Mouse (Mus musculus): ENCODE results near the gene Srrm3. TPM values are rescaled to one million over a fixed set of nuclear protein-coding genes. Genes with fewer than 3 reads are reported as not detected.

Gene Srrm3
- 88.0 and 90.6 TPM in 2 replicates for polyA plus RNA-seq (2015; fragmentation: Nextera tagmentation; extraction: Ambion mirVana)

DNA sequence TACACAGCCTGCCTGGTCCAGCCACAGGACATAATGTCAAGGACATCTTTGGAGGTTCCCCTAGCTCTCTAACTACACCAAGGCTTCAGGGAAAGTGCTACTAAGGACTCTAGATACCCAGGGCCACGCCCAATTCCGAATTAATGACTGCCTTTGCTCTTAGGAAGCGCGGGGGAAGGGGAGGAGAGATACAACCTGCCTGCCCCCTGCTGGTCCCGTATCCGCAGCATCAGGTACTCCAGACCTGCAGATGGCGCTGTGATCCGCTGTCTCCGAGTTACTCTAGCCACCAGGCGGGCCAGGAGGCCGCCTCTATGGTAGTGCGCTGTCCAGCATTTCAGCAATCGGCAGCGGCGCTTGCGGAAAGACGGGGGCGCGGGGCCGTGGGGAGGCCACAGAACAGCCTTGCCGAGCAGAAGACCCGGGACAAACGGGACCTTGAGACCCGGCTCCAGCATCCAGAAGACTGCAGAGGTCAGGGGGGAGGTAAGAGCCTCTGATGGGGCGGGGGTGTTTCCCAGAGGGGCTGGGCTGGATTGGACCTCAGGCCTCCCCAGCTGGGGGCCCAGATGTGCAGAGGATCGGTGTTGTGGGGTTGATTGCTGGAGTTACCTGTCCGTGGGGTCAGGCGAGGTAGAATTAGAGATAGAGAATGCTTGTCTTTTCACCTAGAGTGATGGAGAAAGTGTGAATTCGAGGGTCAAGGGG is at the start of gene Srrm3:
Gene Srrm3 (plus strand): TSS at position 336 of the 708 bp plus-strand sequence.
- Histone ChIP-seq H3K4me3 (peak within 1 kb of the TSS; percentile 71), H3K36me3 (peaks cover 7% of the 10 kb centered on the region), H3K4me1 (replicated peaks) (peaks cover 52% of the 10 kb centered on the region), H3K27me3 (no peaks in the 10 kb centered on the region), H3K9me3 (no peaks in the 10 kb centered on the region), H3K27ac (peak within 1 kb of the TSS; percentile 84), H3K4me2 (peak within 1 kb of the TSS; percentile 93), H3K9ac (peak within 1 kb of the TSS; percentile 97)
- peak; percentile 49 for ATAC-seq (ENCODE audit: low FRiP score)
- 3% methylated on average over 29 of the region's 29 CpGs for WGBS

DNA sequence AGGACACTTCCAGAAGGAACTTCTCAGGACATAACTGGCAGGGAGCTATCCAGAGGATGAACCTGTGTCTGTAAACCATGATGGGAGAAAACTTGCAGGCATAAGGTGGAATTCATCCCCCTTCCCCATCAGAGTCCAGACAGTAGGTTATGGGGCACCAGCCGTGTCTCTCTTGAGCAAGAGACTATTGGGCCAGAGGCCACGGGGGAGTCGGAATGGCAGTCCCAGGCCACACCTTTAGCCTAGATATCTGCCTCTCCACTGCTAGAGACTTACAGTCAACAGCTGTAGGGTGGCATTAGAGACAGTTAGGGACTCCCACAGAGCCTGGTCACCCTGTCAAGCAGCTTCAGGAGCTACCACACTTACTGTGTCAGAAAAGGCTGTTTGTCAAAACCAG is 44.8 kb upstream of the Srrm3 start:
- no peak for ATAC-seq (ENCODE audit: low FRiP score)
- Histone ChIP-seq H3K4me2 (no peak overlapping the region), H3K4me3 (no peak overlapping the region), H3K9me3 (no peaks in the 10 kb centered on the region), H3K9ac (no peak overlapping the region), H3K4me1 (replicated peaks) (no peaks in the 10 kb centered on the region), H3K27me3 (no peaks in the 10 kb centered on the region), H3K27ac (no peak overlapping the region), H3K36me3 (no peaks in the 10 kb centered on the region)
- WGBS, result 78% methylated on average over 3 of the region's 3 CpGs

DNA sequence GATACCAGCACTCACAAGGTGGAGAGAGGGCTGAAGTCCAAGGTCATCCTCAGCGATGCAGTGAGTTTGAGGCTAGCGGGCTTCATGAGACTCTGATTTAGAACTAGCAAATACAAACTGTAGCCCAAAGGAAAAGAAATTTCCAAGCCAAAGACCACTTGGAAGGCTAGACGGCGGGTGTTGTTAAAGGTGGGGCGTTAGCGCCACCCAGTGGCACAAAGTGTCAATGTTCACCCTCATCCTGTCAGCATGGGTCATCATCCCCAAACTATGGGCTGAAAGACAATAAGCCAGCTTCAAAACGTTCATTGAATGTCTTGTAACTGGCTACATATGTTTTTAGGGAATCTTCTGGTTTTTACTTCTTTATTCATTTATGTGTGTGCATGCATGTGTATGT is 43.2 kb upstream of the Srrm3 start:
- Histone ChIP-seq H3K9me3 (no peaks in the 10 kb centered on the region), H3K4me3 (no peak overlapping the region), H3K4me2 (no peak overlapping the region), H3K27ac (no peak overlapping the region), H3K4me1 (replicated peaks) (no peaks in the 10 kb centered on the region), H3K36me3 (no peaks in the 10 kb centered on the region), H3K27me3 (no peaks in the 10 kb centered on the region), H3K9ac (no peak overlapping the region)
- 2% methylated on average over 7 of the region's 7 CpGs for WGBS
- no peak for ATAC-seq (ENCODE audit: low FRiP score)

DNA sequence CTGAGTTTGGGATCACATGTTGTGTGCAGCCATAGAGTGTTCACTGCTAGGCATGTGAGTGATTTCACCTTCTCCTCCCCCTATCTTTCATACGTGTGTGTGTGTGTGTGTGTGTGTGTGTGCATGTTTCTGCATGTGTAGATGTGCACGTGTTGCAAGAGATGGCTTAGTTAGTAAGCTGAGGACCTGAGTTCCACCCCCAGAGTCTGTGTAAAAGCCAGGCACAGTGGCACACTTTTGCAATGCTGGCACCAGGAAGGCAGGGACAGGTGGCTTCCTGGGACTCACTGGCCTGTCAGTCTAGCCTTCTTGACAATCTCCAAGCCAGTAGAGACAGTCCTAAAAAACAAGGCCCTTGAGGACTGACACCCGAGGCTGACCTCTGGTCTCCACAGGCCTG is 41.7 kb upstream of the Srrm3 start:
- no peaks in the 10 kb centered on the region for H3K36me3 ChIP-seq
- 65% methylated on average over 3 of the region's 3 CpGs for WGBS
- no peak for ATAC-seq (ENCODE audit: low FRiP score)
- no peaks in the 10 kb centered on the region for H3K27me3 ChIP-seq
- H3K27ac ChIP-seq, result no peak overlapping the region
- no peak overlapping the region for H3K9ac ChIP-seq
- H3K4me3 ChIP-seq, result no peak overlapping the region
- no peaks in the 10 kb centered on the region for H3K4me1 ChIP-seq (replicated peaks)
- H3K9me3 ChIP-seq, result no peaks in the 10 kb centered on the region
- H3K4me2 ChIP-seq, result no peak overlapping the region

DNA sequence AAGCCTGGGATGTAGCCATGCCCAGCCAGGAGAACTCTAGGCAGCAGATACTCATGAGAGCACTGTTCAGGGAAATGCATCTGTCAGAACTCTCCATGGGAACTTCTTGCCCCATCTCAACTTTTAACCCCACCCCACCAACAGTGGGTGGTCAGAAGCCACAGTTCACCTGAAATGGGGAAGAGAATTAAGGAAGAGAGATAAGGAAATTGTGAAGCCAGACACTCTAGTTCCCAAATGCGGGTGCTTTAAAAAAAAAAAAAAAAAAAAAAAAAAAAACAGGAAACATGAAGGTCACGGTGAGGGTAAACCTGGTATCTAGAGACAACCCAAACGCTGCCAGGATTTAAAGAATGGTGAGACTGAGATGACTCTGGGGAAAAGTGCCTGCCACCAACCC is 34.2 kb upstream of the Srrm3 start:
- H3K36me3 ChIP-seq, result no peaks in the 10 kb centered on the region
- WGBS, result 65% methylated on average over 3 of the region's 3 CpGs
- no peak overlapping the region for H3K4me3 ChIP-seq
- H3K4me1 ChIP-seq (replicated peaks), result peaks cover 7% of the 10 kb centered on the region
- no peak overlapping the region for H3K4me2 ChIP-seq
- no peaks in the 10 kb centered on the region for H3K27me3 ChIP-seq
- H3K9ac ChIP-seq, result no peak overlapping the region
- H3K9me3 ChIP-seq, result no peaks in the 10 kb centered on the region
- no peak for ATAC-seq (ENCODE audit: low FRiP score)
- H3K27ac ChIP-seq, result no peak overlapping the region

DNA sequence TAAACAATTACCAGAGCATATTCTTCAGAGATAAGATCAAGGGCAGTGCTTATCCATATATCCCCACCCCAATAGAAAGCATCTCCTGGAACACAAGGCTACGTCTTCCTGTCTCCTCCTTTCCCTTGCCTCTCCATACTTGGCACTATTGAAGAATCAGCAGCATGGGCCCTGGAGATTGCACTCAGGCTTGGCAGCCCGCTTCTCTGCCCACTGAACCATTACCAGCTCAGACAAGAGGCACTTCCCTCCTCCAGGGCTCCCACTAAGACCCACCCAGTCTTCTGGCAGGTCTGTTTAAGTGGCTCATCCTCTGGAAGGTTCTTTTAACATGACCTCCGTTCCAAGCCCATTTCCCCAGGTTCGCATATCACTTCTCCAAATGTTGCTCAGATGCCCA is 30.1 kb upstream of the Srrm3 start:
- Histone ChIP-seq H3K4me3 (no peak overlapping the region), H3K9me3 (no peaks in the 10 kb centered on the region), H3K36me3 (peaks cover 3% of the 10 kb centered on the region), H3K4me1 (replicated peaks) (peaks cover 33% of the 10 kb centered on the region), H3K27me3 (no peaks in the 10 kb centered on the region), H3K27ac (no peak overlapping the region), H3K9ac (0 out of 2 replicates have a peak overlapping the region, but pooled peaks have one; percentile 89), H3K4me2 (no peak overlapping the region)
- WGBS, result 90% methylated on average over 4 of the region's 4 CpGs
- no peak for ATAC-seq (ENCODE audit: low FRiP score)

DNA sequence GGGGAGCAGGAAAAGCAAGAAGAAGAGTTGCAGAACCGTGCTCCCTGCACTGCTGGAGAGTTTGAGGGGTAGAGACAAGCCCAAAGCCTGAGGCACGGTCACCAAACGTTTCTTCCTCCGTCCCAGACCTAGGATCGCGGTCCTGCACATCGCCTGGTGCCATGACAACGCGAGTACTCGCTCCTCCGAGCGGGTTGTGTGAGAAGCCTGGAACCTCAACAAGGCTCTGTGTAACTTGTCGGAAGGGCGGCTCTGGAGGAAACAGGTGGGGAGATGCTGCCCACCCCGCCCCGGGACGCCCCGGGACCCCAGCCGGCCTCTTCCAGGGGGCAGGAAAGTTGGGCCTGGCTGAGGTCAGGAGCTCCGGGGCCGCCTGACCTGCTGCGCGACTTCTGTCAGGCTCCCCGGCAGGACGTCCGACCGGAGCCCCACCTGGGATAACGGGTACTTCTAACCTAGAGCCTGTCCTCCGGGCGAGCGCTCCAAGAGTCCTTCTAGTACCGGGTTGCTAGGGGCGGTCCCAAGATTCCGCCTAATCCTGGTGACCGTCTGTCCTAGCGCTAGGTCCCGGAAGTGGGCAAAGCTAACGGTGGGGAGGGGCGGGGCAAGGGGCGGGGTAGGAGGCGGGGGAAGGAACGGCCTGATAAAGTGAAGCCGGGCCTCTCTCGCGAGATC is 28.8 kb upstream of the Srrm3 start, which contains the start of gene Styxl1:
Gene Styxl1 (minus strand): TSS at position 590 of the 675 bp plus-strand sequence.
- Histone ChIP-seq H3K4me2 (peak within 1 kb of the TSS; percentile 84), H3K27me3 (no peaks in the 10 kb centered on the region), H3K27ac (peak within 1 kb of the TSS; percentile 95), H3K36me3 (peaks cover 15% of the 10 kb centered on the region), H3K4me3 (peak within 1 kb of the TSS; percentile 85), H3K4me1 (replicated peaks) (peaks cover 33% of the 10 kb centered on the region), H3K9me3 (no peaks in the 10 kb centered on the region), H3K9ac (peak within 1 kb of the TSS; percentile 98)
- peak; percentile 95 for ATAC-seq (ENCODE audit: low FRiP score)
- under 1% methylated on average over 45 of the region's 45 CpGs for WGBS

DNA sequence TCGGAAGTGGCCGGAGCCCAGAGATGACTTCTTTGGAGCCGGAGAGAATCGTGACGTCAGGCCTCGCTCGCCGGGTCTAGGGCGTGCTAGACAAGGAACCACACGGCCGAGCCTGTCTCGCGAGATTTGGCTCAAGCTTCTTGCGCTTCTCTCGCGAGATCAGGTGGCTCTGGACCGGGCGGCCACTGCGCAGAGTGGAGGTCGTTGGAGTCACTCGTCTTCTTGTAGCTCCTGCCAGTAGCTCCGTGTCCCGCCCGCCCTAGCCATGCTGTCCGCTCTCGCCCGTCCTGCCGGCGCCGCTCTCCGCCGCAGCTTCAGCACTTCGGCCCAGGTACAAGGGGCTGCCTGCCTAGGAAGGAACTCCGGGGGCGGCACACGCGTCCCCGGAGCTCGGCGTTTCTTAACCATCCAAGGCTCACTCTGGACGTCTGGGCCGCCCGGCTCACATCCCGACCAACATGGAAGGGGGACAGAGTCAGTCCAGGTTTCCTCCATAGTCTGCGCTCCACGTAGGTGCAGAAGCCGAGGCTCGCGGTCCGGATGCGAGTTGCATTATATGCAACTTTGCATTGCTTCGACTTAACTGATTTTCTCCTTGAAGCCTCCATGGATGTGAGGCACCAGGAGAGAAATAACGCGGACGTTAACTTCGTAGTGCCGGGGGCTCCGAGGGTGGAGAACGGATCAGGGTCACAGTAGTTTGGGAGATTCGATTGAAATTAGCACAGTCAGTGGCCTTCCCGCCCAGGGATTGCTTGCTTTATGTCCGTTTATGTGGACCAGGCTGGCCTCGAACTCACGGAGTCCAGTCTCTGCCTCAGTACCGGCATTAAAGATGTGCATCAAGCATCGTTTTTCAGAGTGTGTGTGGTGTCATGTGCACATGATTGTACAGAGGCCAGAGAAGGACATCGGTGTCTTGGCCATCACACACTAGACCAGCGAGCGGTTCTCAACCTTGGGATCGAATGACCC is 27.9 kb upstream of the Srrm3 start, which contains the start of gene Mdh2:
Gene Mdh2 (plus strand): TSS at position 10 of the 975 bp plus-strand sequence.
- peak within 1 kb of the TSS; percentile 98 for H3K9ac ChIP-seq
- WGBS, result 2% methylated on average over 70 of the region's 70 CpGs
- peaks cover 33% of the 10 kb centered on the region for H3K4me1 ChIP-seq (replicated peaks)
- peak within 1 kb of the TSS; percentile 85 for H3K4me3 ChIP-seq
- no peaks in the 10 kb centered on the region for H3K27me3 ChIP-seq
- H3K4me2 ChIP-seq, result peak within 1 kb of the TSS; percentile 84
- H3K9me3 ChIP-seq, result no peaks in the 10 kb centered on the region
- peak; percentile 100 for ATAC-seq (ENCODE audit: low FRiP score)
- peaks cover 23% of the 10 kb centered on the region for H3K36me3 ChIP-seq
- H3K27ac ChIP-seq, result peak within 1 kb of the TSS; percentile 95

DNA sequence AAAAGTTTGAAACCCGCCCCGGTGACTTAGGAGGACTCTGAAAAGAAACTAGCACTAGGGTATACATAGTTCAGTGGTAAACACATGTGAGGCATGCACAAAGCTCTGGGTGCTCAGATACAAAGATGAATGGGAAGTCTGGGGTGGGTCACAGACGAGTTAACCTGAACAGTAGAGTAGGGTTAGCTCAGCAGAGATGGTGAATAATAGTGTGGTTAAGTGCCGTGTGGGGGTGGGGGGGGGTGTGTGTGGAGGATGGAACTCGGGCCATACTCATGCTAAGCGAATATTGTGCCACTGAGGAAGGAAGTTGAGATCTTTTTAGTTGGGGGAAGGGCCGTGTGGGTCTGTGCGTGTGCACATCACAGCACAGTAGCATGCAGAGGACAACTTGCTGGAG is 26.4 kb upstream of the Srrm3 start:
- Histone ChIP-seq H3K36me3 (peaks cover 39% of the 10 kb centered on the region), H3K4me2 (0 out of 2 replicates have a peak overlapping the region, but pooled peaks have one; percentile 17), H3K9ac (peak overlapping the region; percentile 98), H3K4me3 (no peak overlapping the region; the same call in 1 of the 2 replicates), H3K27ac (no peak overlapping the region), H3K4me1 (replicated peaks) (peaks cover 33% of the 10 kb centered on the region), H3K27me3 (no peaks in the 10 kb centered on the region), H3K9me3 (no peaks in the 10 kb centered on the region)
- no peak for ATAC-seq (ENCODE audit: low FRiP score)
- WGBS, result 78% methylated on average over 8 of the region's 8 CpGs

DNA sequence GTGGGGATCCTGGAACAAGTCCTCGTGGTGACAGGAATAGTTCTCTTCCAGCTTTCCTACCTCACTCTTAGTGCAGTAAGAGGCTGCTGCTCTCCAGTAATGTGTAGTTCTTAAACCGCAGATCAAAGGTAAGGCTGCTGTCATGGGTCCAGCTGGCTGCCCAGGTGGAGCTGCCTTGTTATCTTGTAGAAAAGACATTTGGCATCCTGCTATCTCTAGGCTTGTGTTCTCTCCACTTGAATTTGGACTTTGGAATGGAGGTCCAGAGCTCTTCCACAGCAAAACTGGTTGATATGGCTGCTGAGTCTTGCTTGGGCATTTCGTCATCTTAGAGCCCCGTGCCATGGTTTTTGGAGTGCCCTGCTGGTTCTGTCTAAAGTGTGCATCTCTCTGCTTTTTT is 23.8 kb upstream of the Srrm3 start:
- H3K27me3 ChIP-seq, result no peaks in the 10 kb centered on the region
- ATAC-seq (ENCODE audit: low FRiP score), result no peak

DNA sequence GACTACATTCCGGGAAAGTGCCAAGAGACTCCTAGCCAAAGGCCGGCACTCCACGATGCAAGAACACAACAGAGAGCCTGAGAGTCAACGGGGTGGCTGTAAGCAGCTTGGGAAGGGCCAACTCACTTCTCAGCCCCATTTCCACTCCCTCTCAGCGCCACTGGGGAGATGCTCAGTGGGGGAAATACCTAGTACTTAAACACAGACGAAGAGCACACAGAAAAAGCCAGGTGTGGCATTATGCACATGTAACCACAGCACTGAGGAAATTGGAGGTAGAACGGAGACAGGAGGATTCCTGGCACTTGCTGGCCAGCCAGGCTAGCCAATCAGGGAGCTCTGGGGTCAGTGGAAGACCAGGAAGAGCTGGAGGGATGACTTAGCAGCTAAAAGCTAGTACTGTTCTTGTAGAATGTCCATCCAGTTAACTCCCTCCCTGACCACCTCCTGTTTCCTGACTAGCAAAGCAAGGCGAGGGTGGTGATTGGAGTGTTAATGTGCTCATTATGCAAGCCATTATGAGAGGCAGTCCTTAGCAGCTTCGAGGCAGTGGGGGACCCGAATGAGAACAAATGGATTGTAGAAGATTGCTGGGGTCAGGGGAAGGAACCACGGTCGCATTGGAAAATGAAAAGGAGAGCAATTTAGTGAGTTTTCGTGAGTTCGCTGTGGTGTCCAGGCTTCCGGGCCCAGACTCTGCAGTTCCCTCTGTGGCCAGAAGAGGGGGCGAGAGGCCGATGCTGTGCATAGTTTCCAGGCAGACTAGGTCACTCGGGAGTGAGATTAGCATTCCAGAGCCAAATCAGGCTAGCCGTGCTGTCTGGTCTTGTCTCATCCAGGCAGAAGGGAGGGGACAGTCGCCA is 12.5 kb upstream of the Srrm3 start:
- H3K36me3 ChIP-seq, result peaks cover 31% of the 10 kb centered on the region
- H3K27ac ChIP-seq, result peak overlapping the region; percentile 91
- peak overlapping the region; percentile 23; the same call in 1 of the 2 replicates for H3K4me3 ChIP-seq
- H3K4me1 ChIP-seq (replicated peaks), result peaks cover 13% of the 10 kb centered on the region
- WGBS, result 6% methylated on average over 20 of the region's 20 CpGs
- H3K9me3 ChIP-seq, result no peaks in the 10 kb centered on the region
- peak; percentile 91 for ATAC-seq (ENCODE audit: low FRiP score)
- H3K27me3 ChIP-seq, result no peaks in the 10 kb centered on the region
- H3K4me2 ChIP-seq, result peak overlapping the region; percentile 40
- peak overlapping the region; percentile 58 for H3K9ac ChIP-seq

More for the DNA sequence above, 23.8 kb upstream of the Srrm3 start:
- Histone ChIP-seq H3K4me2 (no peak overlapping the region), H3K4me1 (replicated peaks) (peaks cover 23% of the 10 kb centered on the region), H3K9ac (no peak overlapping the region), H3K27ac (no peak overlapping the region), H3K4me3 (no peak overlapping the region), H3K36me3 (peaks cover 64% of the 10 kb centered on the region), H3K9me3 (no peaks in the 10 kb centered on the region)
- WGBS, result 100% methylated on average over 4 of the region's 4 CpGs
